13 mouse cellular contexts compared by ENCODE assay signal in the genomic region with DNA sequence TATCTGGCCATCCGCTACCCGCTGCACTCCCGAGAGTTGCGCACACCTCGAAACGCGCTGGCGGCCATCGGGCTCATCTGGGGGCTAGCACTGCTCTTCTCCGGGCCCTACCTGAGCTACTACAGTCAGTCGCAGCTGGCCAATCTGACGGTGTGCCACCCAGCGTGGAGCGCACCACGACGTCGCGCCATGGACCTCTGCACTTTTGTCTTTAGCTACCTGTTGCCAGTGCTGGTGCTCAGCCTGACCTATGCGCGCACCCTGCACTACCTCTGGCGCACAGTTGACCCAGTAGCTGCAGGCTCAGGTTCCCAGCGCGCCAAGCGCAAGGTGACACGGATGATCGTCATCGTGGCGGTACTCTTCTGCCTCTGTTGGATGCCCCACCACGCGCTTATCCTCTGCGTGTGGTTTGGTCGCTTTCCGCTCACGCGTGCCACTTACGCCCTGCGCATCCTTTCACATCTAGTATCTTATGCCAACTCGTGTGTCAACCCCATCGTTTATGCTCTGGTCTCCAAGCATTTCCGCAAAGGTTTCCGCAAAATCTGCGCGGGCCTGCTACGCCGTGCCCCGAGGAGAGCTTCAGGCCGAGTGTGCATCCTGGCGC. TPM values are rescaled to one million over a fixed set of nuclear protein-coding genes. Genes with fewer than 3 reads are reported as not detected.
DNase-seq lines count a peak whose midpoint lies in the region; ATAC-seq and TF ChIP-seq lines count a peak whose summit lies in the region.
"Had no signal": no experiment of that assay in that cellular context is flagged by ENCODE, and none has a peak within 500 bp of the region (broad histone marks: within the 10 kb centered on the region; RNA-seq: fewer than 3 reads in every experiment).

No protein-coding gene starts in this region.

- H3K4me3 ChIP-seq in hindbrain, postnatal 0 days (ENCODE audit: low read length), result peak overlapping the region; percentile 14; the same call in 1 of the 2 replicates
- H3K4me3 ChIP-seq in stomach, embryonic 15.5 days (replicated peaks), result 0 out of 2 replicates have a peak overlapping the region, but pooled peaks have one; percentile 2
- H3K4me3 ChIP-seq: lung, embryonic 15.5 days had no signal

- peaks cover 31% of the 10 kb centered on the region for H3K27me3 ChIP-seq in hindbrain, postnatal 0 days (ENCODE audit: insufficient read depth, low read length)
- peaks cover 51% of the 10 kb centered on the region for H3K27me3 ChIP-seq in stomach, embryonic 15.5 days (replicated peaks)

- H3K9ac ChIP-seq in hindbrain, postnatal 0 days (replicated peaks; ENCODE audit: low read length), result no peak overlapping the region
- H3K9ac ChIP-seq in stomach, embryonic 15.5 days, result no peak overlapping the region
- H3K9ac ChIP-seq: lung, embryonic 15.5 days had no signal

- no peak overlapping the region for H3K27ac ChIP-seq in hindbrain, postnatal 0 days
- H3K27ac ChIP-seq in stomach, embryonic 15.5 days, result no peak overlapping the region
- H3K27ac ChIP-seq: lung, embryonic 15.5 days had no signal

- 0 out of 2 replicates have a peak, but pooled peaks cover 6% of the 10 kb centered on the region for H3K36me3 ChIP-seq in hindbrain, postnatal 0 days (ENCODE audit: insufficient read depth, low read length)
- peaks cover under 1% of the 10 kb centered on the region; the same call in 1 of the 2 replicates for H3K36me3 ChIP-seq in stomach, embryonic 15.5 days

- H3K4me1 ChIP-seq in hindbrain, postnatal 0 days (ENCODE audit: insufficient read depth, low read length), result peaks cover 8% of the 10 kb centered on the region
- peaks cover 26% of the 10 kb centered on the region for H3K4me1 ChIP-seq in stomach, embryonic 15.5 days

- DNase-seq in heart, adult 11 months, result peak; percentile 86
- no peak for DNase-seq in heart, postnatal 4 days
- peak; percentile 18 for DNase-seq in retina, postnatal 1 day
- DNase-seq in retina, embryonic 14.5 days (ENCODE audit: low spot score), result no peak
- no peak for DNase-seq in hindbrain, postnatal 0 days (ENCODE audit: low spot score)
- DNase-seq in spleen, adult 18-20 months, result no peak
- no peak for DNase-seq in adrenal gland, adult 2 months
- DNase-seq: cerebellum, postnatal 25 days; heart, adult 18-20 months had no signal

- peak overlapping the region; percentile 31; the same call in 1 of the 2 replicates for H3K4me2 ChIP-seq in hindbrain, postnatal 0 days (ENCODE audit: low read depth, low read length)
- no peak overlapping the region for H3K4me2 ChIP-seq in stomach, embryonic 15.5 days
- H3K4me2 ChIP-seq: lung, embryonic 15.5 days had no signal

- WGBS in hindbrain, postnatal 0 days, result 9% methylated on average over 48 of the region's 48 CpGs
- WGBS in stomach, embryonic 15.5 days, result 8% methylated on average over 48 of the region's 48 CpGs

- ATAC-seq in hindbrain, postnatal 0 days, result 0 out of 2 replicates have a peak, but pooled peaks have one; percentile 8
- ATAC-seq in stomach, embryonic 15.5 days (ENCODE audit: insufficient read depth, low FRiP score, low read depth), result no peak
- ATAC-seq: intestine, postnatal 0 days had no signal

- TF ChIP-seq CTCF in hindbrain, postnatal 0 days (IDR thresholded peaks at IDR 0.05; ENCODE audit: low read depth), result no peak

- no peaks in the 10 kb centered on the region for H3K9me3 ChIP-seq in hindbrain, postnatal 0 days (ENCODE audit: low read length)
- no peaks in the 10 kb centered on the region for H3K9me3 ChIP-seq in stomach, embryonic 15.5 days
- H3K9me3 ChIP-seq: lung, embryonic 15.5 days had no signal

RNA-seq across cellular contexts. Expression of a gene that starts 2.3 kb away (rescaled TPM):
- total RNA-seq in heart, postnatal 4 days (2021), result not detected
- 0.40 TPM in 1 of 2 replicates, not detected in the other for total RNA-seq in hindbrain, postnatal 0 days (2014; rRNA removed)
- 0.34 and 0.44 TPM in 2 replicates for polyA plus RNA-seq in hindbrain, postnatal 0 days (2015; fragmentation: Nextera tagmentation; extraction: Ambion mirVana)
- polyA plus RNA-seq in stomach, embryonic 15.5 days (2015; fragmentation: Nextera tagmentation; extraction: Ambion mirVana), result 0.15 and 0.35 TPM in 2 replicates
- under 1 TPM in 1 of 2 experiments, not detected in 1; 0.24 TPM for total RNA-seq in adrenal gland, adult 2 months (2021)
- polyA plus RNA-seq in adrenal gland, adult 2 months (2012; rRNA removed), result 0.90 and 1.1 TPM in 2 replicates
- total RNA-seq: heart, adult 18-20 months had no signal
- polyA plus RNA-seq: forebrain, embryonic 11.5 days had no signal

RNA-seq across cellular contexts. Expression of a gene that starts 9.0 kb away (rescaled TPM):
- total RNA-seq in heart, postnatal 4 days (2021), result 10 to 100 TPM; 60.5 to 61.7 TPM
- 18.3 and 22.5 TPM in 2 replicates for total RNA-seq in hindbrain, postnatal 0 days (2014; rRNA removed)
- 50.4 and 50.8 TPM in 2 replicates for polyA plus RNA-seq in hindbrain, postnatal 0 days (2015; fragmentation: Nextera tagmentation; extraction: Ambion mirVana)
- polyA plus RNA-seq in stomach, embryonic 15.5 days (2015; fragmentation: Nextera tagmentation; extraction: Ambion mirVana), result 89.5 and 101 TPM in 2 replicates
- 10 to 100 TPM; 70.0 to 77.0 TPM for total RNA-seq in adrenal gland, adult 2 months (2021)
- 21.4 and 27.6 TPM in 2 replicates for polyA plus RNA-seq in adrenal gland, adult 2 months (2012; rRNA removed)

RNA-seq across cellular contexts. Expression of a gene that starts 24.0 kb away (rescaled TPM):
- 10 to 100 TPM; 54.0 to 62.6 TPM for total RNA-seq in heart, postnatal 4 days (2021)
- 84.6 and 95.3 TPM in 2 replicates for total RNA-seq in hindbrain, postnatal 0 days (2014; rRNA removed)
- 128 TPM in 2 replicates for polyA plus RNA-seq in hindbrain, postnatal 0 days (2015; fragmentation: Nextera tagmentation; extraction: Ambion mirVana)
- 52.3 and 52.9 TPM in 2 replicates for polyA plus RNA-seq in stomach, embryonic 15.5 days (2015; fragmentation: Nextera tagmentation; extraction: Ambion mirVana)
- 10 to 100 TPM; 64.9 to 67.6 TPM for total RNA-seq in adrenal gland, adult 2 months (2021)
- polyA plus RNA-seq in adrenal gland, adult 2 months (2012; rRNA removed), result 21.8 and 26.7 TPM in 2 replicates

RNA-seq across cellular contexts. Expression of a gene that starts 45.1 kb away (rescaled TPM):
- total RNA-seq in heart, postnatal 4 days (2021), result 1 to 10 TPM; 1.2 to 1.6 TPM
- total RNA-seq in hindbrain, postnatal 0 days (2014; rRNA removed), result 2.8 and 2.9 TPM in 2 replicates
- polyA plus RNA-seq in hindbrain, postnatal 0 days (2015; fragmentation: Nextera tagmentation; extraction: Ambion mirVana), result 1.6 TPM in 2 replicates
- polyA plus RNA-seq in stomach, embryonic 15.5 days (2015; fragmentation: Nextera tagmentation; extraction: Ambion mirVana), result 9.8 and 17.0 TPM in 2 replicates
- total RNA-seq in adrenal gland, adult 2 months (2021), result 1 to 10 TPM in 1 of 2 experiments, under 1 TPM in 1; 0.43 to 1.8 TPM
- polyA plus RNA-seq in adrenal gland, adult 2 months (2012; rRNA removed), result 0.49 and 0.57 TPM in 2 replicates

RNA-seq across cellular contexts. Expression of a gene that starts 52.2 kb away (rescaled TPM):
- under 1 TPM in 1 of 2 experiments, not detected in 1; 0.23 TPM for total RNA-seq in heart, postnatal 4 days (2021)
- total RNA-seq in hindbrain, postnatal 0 days (2014; rRNA removed), result 37.6 and 40.0 TPM in 2 replicates
- polyA plus RNA-seq in hindbrain, postnatal 0 days (2015; fragmentation: Nextera tagmentation; extraction: Ambion mirVana), result 15.5 and 16.6 TPM in 2 replicates
- polyA plus RNA-seq in stomach, embryonic 15.5 days (2015; fragmentation: Nextera tagmentation; extraction: Ambion mirVana), result 0.97 and 1.1 TPM in 2 replicates
- under 1 TPM in 1 of 2 experiments, not detected in 1; 0.14 TPM for total RNA-seq in adrenal gland, adult 2 months (2021)
- polyA plus RNA-seq in adrenal gland, adult 2 months (2012; rRNA removed), result 0.19 and 0.26 TPM in 2 replicates

Comparison
In these comparisons a context has a peak if more than half of its experiments do, and no peak if none do; other contexts are left out.
1. DNase-seq: peak in heart, adult 11 months (single experiment) and retina, postnatal 1 day (single experiment); none in heart, postnatal 4 days (single experiment), retina, embryonic 14.5 days (single experiment), hindbrain, postnatal 0 days (single experiment), spleen, adult 18-20 months (0 of 2) and adrenal gland, adult 2 months (single experiment).